Mouse (Mus musculus): ENCODE results near the gene Apmap. TPM values are rescaled to one million over a fixed set of nuclear protein-coding genes. Genes with fewer than 3 reads are reported as not detected.

Apmap gene
- polyA plus RNA-seq, 1 experiment from 2014 or later = 62.5 TPM

- 86% methylated on average over 2 of the region's 2 CpGs for WGBS
- Histone ChIP-seq H3K27ac (no peak overlapping the region), H3K9ac (ENCODE audit: low read depth, low read length) (no peak overlapping the region), H3K4me1 (replicated peaks; ENCODE audit: insufficient read depth, low read length) (0 out of 2 replicates have a peak, but pooled peaks cover 1% of the 10 kb centered on the region), H3K9me3 (replicated peaks; ENCODE audit: low read length) (no peaks in the 10 kb centered on the region), H3K4me2 (ENCODE audit: low read length) (no peak overlapping the region), H3K27me3 (ENCODE audit: insufficient read depth, low read length) (no peaks in the 10 kb centered on the region), H3K4me3 (replicated peaks; ENCODE audit: low read depth, low read length) (no peak overlapping the region), H3K36me3 (ENCODE audit: insufficient read depth, low read length) (no peaks in the 10 kb centered on the region)
- DNase-seq (ENCODE audit: low spot score) (no peak), ATAC-seq (replicated peaks; ENCODE audit: low FRiP score, low read depth) (no peak)
- TF ChIP-seq CTCF (IDR thresholded peaks at IDR 0.05; ENCODE audit: low read depth) = no peak
These were observed 6.2 kb downstream of the Apmap start for GRCm38 (mm10) chr2:150602166-150602565.

DNA sequence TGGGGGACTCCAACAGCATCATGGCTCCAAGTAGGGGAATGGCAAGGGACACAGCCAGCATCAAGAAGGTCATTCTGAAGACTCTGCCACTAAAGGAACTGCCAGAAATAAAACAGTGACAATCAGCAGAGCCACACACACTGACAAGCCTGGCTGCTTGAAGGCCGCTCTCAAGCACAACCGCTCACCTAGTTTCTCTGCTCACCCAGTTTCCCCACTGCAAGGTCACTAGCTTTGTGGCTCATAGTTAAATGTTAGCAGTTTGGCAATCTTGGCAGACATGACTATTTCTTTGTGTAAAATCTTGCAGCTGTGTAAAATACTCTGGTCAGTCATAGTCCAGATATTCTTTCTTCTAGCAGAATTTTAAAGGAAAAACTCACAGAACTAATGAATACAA is 8.1 kb downstream of the Apmap start:
- no peak for TF ChIP-seq CTCF (IDR thresholded peaks at IDR 0.05; ENCODE audit: low read depth)
- Histone ChIP-seq H3K9me3 (replicated peaks; ENCODE audit: low read length) (no peaks in the 10 kb centered on the region), H3K4me1 (replicated peaks; ENCODE audit: insufficient read depth, low read length) (no peaks in the 10 kb centered on the region), H3K27ac (no peak overlapping the region), H3K9ac (ENCODE audit: low read depth, low read length) (no peak overlapping the region), H3K4me2 (ENCODE audit: low read length) (no peak overlapping the region), H3K27me3 (ENCODE audit: insufficient read depth, low read length) (no peaks in the 10 kb centered on the region), H3K4me3 (replicated peaks; ENCODE audit: low read depth, low read length) (no peak overlapping the region), H3K36me3 (ENCODE audit: insufficient read depth, low read length) (no peaks in the 10 kb centered on the region)
- ATAC-seq (replicated peaks; ENCODE audit: low FRiP score, low read depth) (no peak), DNase-seq (ENCODE audit: low spot score) (no peak)
- WGBS = 98% methylated on average over 2 of the region's 2 CpGs

GRCm38 (mm10) chr2:150595411-150596190 is 12.8 kb downstream of the Apmap start:
- Histone ChIP-seq H3K27me3 (ENCODE audit: insufficient read depth, low read length) (no peaks in the 10 kb centered on the region), H3K27ac (no peak overlapping the region), H3K4me2 (ENCODE audit: low read length) (no peak overlapping the region), H3K4me1 (replicated peaks; ENCODE audit: insufficient read depth, low read length) (no peaks in the 10 kb centered on the region), H3K4me3 (replicated peaks; ENCODE audit: low read depth, low read length) (no peak overlapping the region), H3K36me3 (ENCODE audit: insufficient read depth, low read length) (peaks cover 4% of the 10 kb centered on the region; the same call in 1 of the 2 replicates), H3K9ac (ENCODE audit: low read depth, low read length) (no peak overlapping the region), H3K9me3 (replicated peaks; ENCODE audit: low read length) (no peaks in the 10 kb centered on the region)
- DNase-seq (ENCODE audit: low spot score) = no peak
- no peak for TF ChIP-seq CTCF (IDR thresholded peaks at IDR 0.05; ENCODE audit: low read depth)
- peak; percentile 63 for ATAC-seq (replicated peaks; ENCODE audit: low FRiP score, low read depth)
- WGBS = 89% methylated on average over 3 of the region's 3 CpGs

DNA sequence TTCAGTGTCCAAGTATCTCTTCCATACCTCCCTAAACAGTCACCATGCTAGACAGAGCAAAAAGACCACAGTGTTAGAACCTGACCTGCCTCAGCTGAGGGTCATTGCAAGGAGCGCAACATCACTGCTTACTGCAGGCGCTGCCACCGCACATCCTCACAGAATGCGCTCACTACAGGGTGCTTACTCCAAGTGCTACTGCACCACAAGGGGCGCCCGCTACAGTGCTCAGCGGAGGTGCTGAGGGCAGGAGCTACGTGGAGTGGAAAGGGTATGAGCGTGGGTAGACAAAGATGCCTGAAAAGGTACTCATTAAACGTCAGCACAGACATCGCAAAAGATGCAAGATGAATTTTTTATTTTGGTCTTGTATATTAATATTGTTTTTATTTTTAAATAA is 19.3 kb downstream of the Apmap start:
- Histone ChIP-seq H3K9ac (ENCODE audit: low read depth, low read length) (no peak overlapping the region), H3K27me3 (ENCODE audit: insufficient read depth, low read length) (no peaks in the 10 kb centered on the region), H3K9me3 (replicated peaks; ENCODE audit: low read length) (no peaks in the 10 kb centered on the region), H3K36me3 (ENCODE audit: insufficient read depth, low read length) (peaks cover 37% of the 10 kb centered on the region; the same call in 1 of the 2 replicates), H3K4me2 (ENCODE audit: low read length) (no peak overlapping the region), H3K27ac (no peak overlapping the region), H3K4me3 (replicated peaks; ENCODE audit: low read depth, low read length) (no peak overlapping the region), H3K4me1 (replicated peaks; ENCODE audit: insufficient read depth, low read length) (no peaks in the 10 kb centered on the region)
- DNase-seq (ENCODE audit: low spot score) = no peak
- no peak for ATAC-seq (replicated peaks; ENCODE audit: low FRiP score, low read depth)
- 86% methylated on average over 11 of the region's 11 CpGs for WGBS
- no peak for TF ChIP-seq CTCF (IDR thresholded peaks at IDR 0.05; ENCODE audit: low read depth)

DNA sequence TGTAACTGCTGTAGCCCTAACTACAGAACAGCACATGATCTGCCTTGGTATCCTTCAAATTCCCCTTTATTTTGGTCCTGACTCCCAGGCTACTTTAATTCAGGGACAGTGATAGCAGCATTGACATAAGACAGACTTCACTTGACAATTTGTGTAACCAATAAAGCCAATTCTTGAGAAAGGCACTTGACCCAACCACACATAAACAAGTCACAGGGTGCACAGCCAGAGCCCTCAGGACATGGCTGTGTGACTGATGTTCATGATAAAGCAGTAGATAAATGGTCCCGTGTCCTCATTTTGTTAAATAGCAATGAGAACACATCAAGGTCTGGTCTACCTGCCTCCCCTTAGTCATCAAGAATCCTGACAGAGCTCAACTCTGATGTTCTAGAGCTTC is 28.7 kb downstream of the Apmap start:
- Histone ChIP-seq H3K4me1 (replicated peaks; ENCODE audit: insufficient read depth, low read length) (no peaks in the 10 kb centered on the region), H3K27ac (no peak overlapping the region), H3K36me3 (ENCODE audit: insufficient read depth, low read length) (peaks cover 16% of the 10 kb centered on the region; the same call in 1 of the 2 replicates), H3K9me3 (replicated peaks; ENCODE audit: low read length) (no peaks in the 10 kb centered on the region), H3K27me3 (ENCODE audit: insufficient read depth, low read length) (no peaks in the 10 kb centered on the region), H3K9ac (ENCODE audit: low read depth, low read length) (no peak overlapping the region), H3K4me2 (ENCODE audit: low read length) (no peak overlapping the region), H3K4me3 (replicated peaks; ENCODE audit: low read depth, low read length) (no peak overlapping the region)
- no peak for DNase-seq (ENCODE audit: low spot score)
- no peak for ATAC-seq (replicated peaks; ENCODE audit: low FRiP score, low read depth)
- WGBS = 92% methylated on average over 1 of the region's 1 CpGs
- no peak for TF ChIP-seq CTCF (IDR thresholded peaks at IDR 0.05; ENCODE audit: low read depth)

DNA sequence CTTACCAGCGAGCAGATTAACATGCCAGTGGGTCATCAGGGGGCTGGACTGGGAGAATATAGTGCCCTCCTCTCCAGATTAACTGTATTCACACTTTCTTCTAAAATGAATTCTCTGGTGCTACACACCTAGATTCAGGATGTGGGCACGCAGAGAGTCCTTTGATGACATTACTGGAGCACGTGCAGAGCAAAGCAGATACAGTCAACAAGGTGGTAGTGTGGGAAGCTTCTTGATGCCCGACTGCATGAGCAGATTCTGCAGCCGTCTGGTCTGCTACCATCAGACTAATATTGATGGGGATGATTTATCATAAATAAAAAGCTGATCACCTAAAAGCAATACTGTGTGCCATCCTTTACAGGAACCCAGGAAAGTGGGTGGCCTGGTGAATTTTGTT is 29.8 kb downstream of the Apmap start:
- ATAC-seq (replicated peaks; ENCODE audit: low FRiP score, low read depth) = no peak
- no peak overlapping the region for H3K4me3 ChIP-seq (replicated peaks; ENCODE audit: low read depth, low read length)
- H3K4me1 ChIP-seq (replicated peaks; ENCODE audit: insufficient read depth, low read length) = no peaks in the 10 kb centered on the region
- no peak for TF ChIP-seq CTCF (IDR thresholded peaks at IDR 0.05; ENCODE audit: low read depth)
- H3K27me3 ChIP-seq (ENCODE audit: insufficient read depth, low read length) = no peaks in the 10 kb centered on the region
- H3K36me3 ChIP-seq (ENCODE audit: insufficient read depth, low read length) = 0 out of 2 replicates have a peak, but pooled peaks cover 6% of the 10 kb centered on the region
- no peaks in the 10 kb centered on the region for H3K9me3 ChIP-seq (replicated peaks; ENCODE audit: low read length)
- no peak overlapping the region for H3K4me2 ChIP-seq (ENCODE audit: low read length)
- H3K27ac ChIP-seq = no peak overlapping the region
- no peak overlapping the region for H3K9ac ChIP-seq (ENCODE audit: low read depth, low read length)
- WGBS = 86% methylated on average over 5 of the region's 5 CpGs
- DNase-seq (ENCODE audit: low spot score) = no peak
